Mouse (Mus musculus): Measurements from ENCODE around the gene Gm2431. TPM values are rescaled to one million over a fixed set of nuclear protein-coding genes. Genes with fewer than 3 reads are reported as not detected.
"Not testable (repeated sequence)": the region's sequence is repeated elsewhere in the genome, so short reads cannot be mapped to it uniquely, and the experiment has no call there.

Gene Gm2431
- polyA plus RNA-seq (2015; fragmentation: Nextera tagmentation; extraction: Ambion mirVana), result not detected in 2 replicates

DNA sequence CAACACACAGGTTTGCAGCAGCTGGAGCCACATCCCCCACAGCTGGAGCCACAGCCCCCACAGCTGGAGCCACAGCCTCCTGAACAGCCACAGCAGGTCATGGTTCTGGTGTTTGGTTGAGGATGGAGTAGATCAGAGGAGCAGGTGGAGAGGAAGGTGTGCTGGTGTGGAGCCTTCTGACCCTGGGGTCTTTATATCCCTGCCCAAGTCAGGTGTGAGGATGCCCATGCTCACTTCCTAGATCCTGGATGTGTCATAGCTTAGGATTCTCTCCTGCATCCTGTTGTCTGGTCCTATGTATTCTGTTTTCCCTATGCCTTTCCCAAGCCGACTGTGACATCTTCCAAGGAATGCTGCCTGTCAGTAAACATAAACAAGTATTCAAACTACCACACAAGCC is at the start of gene Gm2431:
TSS of gene Gm2431 (minus strand) at position 101 of the 400 bp plus-strand sequence.
- not testable (repeated sequence) for H3K27ac ChIP-seq (ENCODE audit: low read length); H3K4me2 ChIP-seq (ENCODE audit: low read depth, low read length); H3K27me3 ChIP-seq (replicated peaks; ENCODE audit: control insufficient read depth, insufficient read depth, low read length); ATAC-seq; H3K9me3 ChIP-seq (ENCODE audit: control insufficient read depth, low read length); H3K36me3 ChIP-seq (ENCODE audit: control insufficient read depth, insufficient read depth, low read length); H3K4me3 ChIP-seq (ENCODE audit: low read length); H3K4me1 ChIP-seq (ENCODE audit: control insufficient read depth, insufficient read depth, low read length); H3K9ac ChIP-seq (ENCODE audit: low read depth, low read length)
- WGBS, result 21% methylated on average over 1 of the region's 1 CpGs

DNA sequence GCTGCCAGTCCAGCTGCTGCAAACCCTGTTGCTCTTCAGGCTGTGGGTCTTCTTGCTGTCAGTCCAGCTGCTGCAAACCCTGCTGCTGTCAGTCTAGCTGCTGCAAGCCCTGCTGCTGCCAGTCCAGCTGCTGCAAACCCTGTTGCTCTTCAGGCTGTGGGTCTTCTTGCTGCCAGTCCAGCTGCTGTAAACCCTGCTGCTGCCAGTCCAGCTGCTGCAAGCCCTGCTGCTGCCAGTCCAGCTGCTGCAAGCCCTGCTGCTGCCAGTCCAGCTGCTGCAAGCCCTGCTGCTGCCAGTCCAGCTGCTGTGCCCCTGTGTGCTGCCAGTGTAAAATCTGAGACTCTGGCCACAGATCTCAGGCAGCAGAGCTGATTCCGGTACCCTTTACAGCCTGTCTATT is 45.8 kb upstream of the Gm2431 start:
- 74% methylated on average over 1 of the region's 1 CpGs for WGBS

DNA sequence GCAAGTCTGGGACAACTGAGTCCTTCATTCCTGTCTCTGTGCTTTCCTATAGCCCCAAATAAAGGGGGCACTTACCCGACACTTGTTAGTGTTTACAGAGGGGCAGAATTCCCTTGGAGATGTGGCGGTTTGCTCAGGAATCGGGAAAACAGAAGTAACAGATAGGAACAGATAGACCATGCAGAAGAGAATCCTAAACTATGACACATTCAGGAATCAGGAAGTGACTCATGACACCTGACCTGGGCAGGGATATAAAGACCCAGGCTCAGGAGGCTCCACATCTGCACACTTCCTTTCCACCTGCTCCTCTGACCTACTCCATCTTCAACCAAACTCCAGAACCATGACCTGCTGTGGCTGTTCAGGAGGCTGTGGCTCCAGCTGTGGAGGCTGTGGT is 45.1 kb upstream of the Gm2431 start, which contains the start of gene Krtap5-4:
TSS of gene Krtap5-4 (plus strand) at position 301 of the 400 bp plus-strand sequence.
- Histone ChIP-seq H3K36me3 (ENCODE audit: control insufficient read depth, insufficient read depth, low read length) (no peaks in the 10 kb centered on the region), H3K27ac (ENCODE audit: low read length) (no peak within 1 kb of the TSS), H3K4me3 (ENCODE audit: low read length) (no peak within 1 kb of the TSS), H3K9me3 (ENCODE audit: control insufficient read depth, low read length) (no peaks in the 10 kb centered on the region), H3K4me1 (ENCODE audit: control insufficient read depth, insufficient read depth, low read length) (no peaks in the 10 kb centered on the region), H3K9ac (ENCODE audit: low read depth, low read length) (no peak within 1 kb of the TSS), H3K27me3 (replicated peaks; ENCODE audit: control insufficient read depth, insufficient read depth, low read length) (no peaks in the 10 kb centered on the region), H3K4me2 (ENCODE audit: low read depth, low read length) (no peak within 1 kb of the TSS)
- WGBS, result 49% methylated on average over 3 of the region's 3 CpGs
- ATAC-seq, result no peak

More for the DNA sequence above, 45.8 kb upstream of the Gm2431 start:
- H3K27ac ChIP-seq (ENCODE audit: low read length); H3K36me3 ChIP-seq (ENCODE audit: control insufficient read depth, insufficient read depth, low read length); H3K9me3 ChIP-seq (ENCODE audit: control insufficient read depth, low read length); H3K9ac ChIP-seq (ENCODE audit: low read depth, low read length); H3K27me3 ChIP-seq (replicated peaks; ENCODE audit: control insufficient read depth, insufficient read depth, low read length); H3K4me3 ChIP-seq (ENCODE audit: low read length); ATAC-seq; H3K4me2 ChIP-seq (ENCODE audit: low read depth, low read length); H3K4me1 ChIP-seq (ENCODE audit: control insufficient read depth, insufficient read depth, low read length): not testable (repeated sequence)

DNA sequence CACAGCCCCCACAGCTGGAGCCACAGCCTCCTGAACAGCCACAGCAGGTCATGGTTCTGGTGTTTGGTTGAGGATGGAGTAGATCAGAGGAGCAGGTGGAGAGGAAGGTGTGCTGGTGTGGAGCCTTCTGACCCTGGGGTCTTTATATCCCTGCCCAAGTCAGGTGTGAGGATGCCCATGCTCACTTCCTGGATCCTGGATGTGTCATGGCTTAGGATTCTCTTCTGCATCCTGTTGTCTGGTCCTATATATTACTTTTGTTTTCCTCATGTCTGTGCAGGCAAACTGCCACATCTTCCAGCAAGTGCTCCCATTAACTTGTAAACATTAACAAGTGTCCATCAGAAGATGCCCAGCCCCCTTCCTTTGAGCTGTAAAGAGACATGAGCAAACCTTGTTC is 38.9 kb upstream of the Gm2431 start, which contains the start of gene Krtap5-1:
TSS of gene Krtap5-1 (minus strand) at position 101 of the 400 bp plus-strand sequence.
- H3K27me3 ChIP-seq (replicated peaks; ENCODE audit: control insufficient read depth, insufficient read depth, low read length); H3K4me3 ChIP-seq (ENCODE audit: low read length); H3K27ac ChIP-seq (ENCODE audit: low read length); H3K9ac ChIP-seq (ENCODE audit: low read depth, low read length); H3K9me3 ChIP-seq (ENCODE audit: control insufficient read depth, low read length); H3K36me3 ChIP-seq (ENCODE audit: control insufficient read depth, insufficient read depth, low read length); H3K4me1 ChIP-seq (ENCODE audit: control insufficient read depth, insufficient read depth, low read length); ATAC-seq; H3K4me2 ChIP-seq (ENCODE audit: low read depth, low read length): not testable (repeated sequence)

DNA sequence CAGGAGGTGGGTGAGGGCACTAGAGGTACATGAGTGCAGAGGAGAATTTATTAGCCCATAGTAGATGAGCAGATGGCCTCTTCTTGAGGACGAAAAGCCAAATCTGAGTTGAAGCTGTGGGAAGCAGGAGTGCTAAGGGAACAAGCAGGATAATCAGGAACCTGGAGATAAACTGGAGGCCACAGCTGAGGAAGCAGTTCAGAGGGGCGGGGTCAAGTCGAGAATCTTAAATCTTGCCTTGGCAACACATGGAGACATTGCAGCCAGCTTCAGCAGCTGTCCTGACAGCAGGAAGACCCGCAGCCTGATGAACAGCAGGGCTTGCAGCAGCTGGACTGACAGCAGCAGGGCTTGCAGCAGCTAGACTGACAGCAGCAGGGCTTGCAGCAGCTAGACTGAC is 38.0 kb upstream of the Gm2431 start:
- H3K27me3 ChIP-seq (replicated peaks; ENCODE audit: control insufficient read depth, insufficient read depth, low read length); ATAC-seq; H3K36me3 ChIP-seq (ENCODE audit: control insufficient read depth, insufficient read depth, low read length); H3K9ac ChIP-seq (ENCODE audit: low read depth, low read length); H3K4me2 ChIP-seq (ENCODE audit: low read depth, low read length); H3K4me1 ChIP-seq (ENCODE audit: control insufficient read depth, insufficient read depth, low read length); H3K27ac ChIP-seq (ENCODE audit: low read length); H3K9me3 ChIP-seq (ENCODE audit: control insufficient read depth, low read length); H3K4me3 ChIP-seq (ENCODE audit: low read length): not testable (repeated sequence)
- 19% methylated on average over 4 of the region's 4 CpGs for WGBS

DNA sequence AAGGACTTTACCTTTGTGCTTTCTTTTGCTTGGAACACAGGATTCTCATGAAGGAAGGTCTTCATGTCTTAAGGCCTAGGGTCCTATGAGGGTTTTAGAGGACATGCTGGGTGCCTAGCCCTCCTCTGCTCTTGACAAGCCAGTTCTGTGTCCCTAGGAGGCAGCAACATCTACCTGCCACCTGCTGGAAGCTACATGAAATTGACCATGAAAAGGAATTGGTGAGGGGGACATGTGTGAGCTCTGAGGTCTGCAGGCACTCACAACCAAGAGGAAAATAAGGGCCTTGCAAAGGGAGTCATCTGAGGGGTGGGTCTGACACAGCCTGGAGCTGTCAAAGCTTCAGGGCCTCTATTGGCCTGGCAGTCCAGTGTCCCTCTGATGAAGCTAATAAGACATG is 37.3 kb upstream of the Gm2431 start:
- Histone ChIP-seq H3K4me2 (ENCODE audit: low read depth, low read length) (no peak overlapping the region), H3K4me3 (ENCODE audit: low read length) (no peak overlapping the region), H3K27me3 (replicated peaks; ENCODE audit: control insufficient read depth, insufficient read depth, low read length) (no peaks in the 10 kb centered on the region), H3K36me3 (ENCODE audit: control insufficient read depth, insufficient read depth, low read length) (no peaks in the 10 kb centered on the region), H3K4me1 (ENCODE audit: control insufficient read depth, insufficient read depth, low read length) (no peaks in the 10 kb centered on the region), H3K9ac (ENCODE audit: low read depth, low read length) (no peak overlapping the region), H3K27ac (ENCODE audit: low read length) (no peak overlapping the region), H3K9me3 (ENCODE audit: control insufficient read depth, low read length) (no peaks in the 10 kb centered on the region)
- no peak for ATAC-seq

DNA sequence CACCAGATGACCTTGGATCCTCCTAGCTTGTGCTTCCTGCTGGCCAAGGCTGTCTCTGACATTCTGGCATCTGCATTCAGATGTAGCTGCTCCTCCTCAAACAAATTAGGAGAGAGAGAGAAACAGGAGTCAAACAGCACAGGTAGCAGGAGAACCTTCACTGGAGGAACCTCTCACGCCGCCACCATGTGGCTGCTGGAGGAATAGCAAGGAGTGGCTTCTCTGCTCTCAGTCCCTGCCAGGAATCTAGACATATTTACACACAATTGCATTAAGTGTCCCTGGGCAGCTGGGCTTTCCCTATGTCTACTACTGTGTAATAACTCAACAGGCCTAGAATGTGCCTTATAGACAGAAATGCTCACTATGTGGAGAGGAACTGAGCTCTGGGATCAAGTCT is 35.7 kb upstream of the Gm2431 start:
- H3K4me3 ChIP-seq (ENCODE audit: low read length); H3K4me2 ChIP-seq (ENCODE audit: low read depth, low read length); H3K36me3 ChIP-seq (ENCODE audit: control insufficient read depth, insufficient read depth, low read length); ATAC-seq; H3K27ac ChIP-seq (ENCODE audit: low read length); H3K9me3 ChIP-seq (ENCODE audit: control insufficient read depth, low read length); H3K4me1 ChIP-seq (ENCODE audit: control insufficient read depth, insufficient read depth, low read length); H3K9ac ChIP-seq (ENCODE audit: low read depth, low read length); H3K27me3 ChIP-seq (replicated peaks; ENCODE audit: control insufficient read depth, insufficient read depth, low read length): not testable (repeated sequence)
- WGBS, result 3% methylated on average over 2 of the region's 2 CpGs

DNA sequence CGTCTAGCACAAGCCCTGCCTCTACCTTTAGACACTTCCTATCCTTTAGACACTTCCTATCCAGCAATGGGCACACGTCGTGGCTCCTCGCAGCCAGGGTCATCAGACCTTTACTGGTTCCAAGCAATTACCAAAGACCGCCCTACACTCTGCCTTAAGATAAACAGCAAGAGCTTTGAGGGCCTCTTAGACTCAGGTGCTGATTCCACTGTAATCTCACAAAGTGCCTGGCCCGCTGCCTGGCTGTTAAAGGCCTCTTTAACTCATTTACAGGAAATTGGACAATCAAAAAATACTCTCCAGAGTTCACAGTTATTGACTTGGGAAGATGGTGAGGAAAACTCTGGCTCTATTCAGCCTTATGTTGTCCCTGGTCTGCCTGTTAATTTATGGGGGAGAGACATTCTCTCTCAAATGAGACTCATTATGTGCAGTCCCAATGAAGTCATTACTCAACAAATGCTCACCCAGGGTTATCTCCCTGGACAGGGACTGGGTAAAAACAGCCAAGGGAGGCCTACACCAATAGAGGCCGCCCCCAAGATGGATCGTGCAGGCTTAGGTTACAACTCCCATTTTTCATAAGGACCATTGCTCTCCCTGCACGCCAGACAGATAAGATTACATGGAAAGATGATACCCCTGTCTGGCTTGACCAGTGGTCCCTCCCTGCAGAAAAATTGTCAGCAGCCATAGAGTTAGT is 27.9 kb upstream of the Gm2431 start:
- not testable (repeated sequence) for H3K27ac ChIP-seq (ENCODE audit: low read length); H3K9me3 ChIP-seq (ENCODE audit: control insufficient read depth, low read length); H3K4me3 ChIP-seq (ENCODE audit: low read length); H3K27me3 ChIP-seq (replicated peaks; ENCODE audit: control insufficient read depth, insufficient read depth, low read length); H3K4me2 ChIP-seq (ENCODE audit: low read depth, low read length); H3K36me3 ChIP-seq (ENCODE audit: control insufficient read depth, insufficient read depth, low read length); H3K9ac ChIP-seq (ENCODE audit: low read depth, low read length); ATAC-seq
- H3K4me1 ChIP-seq (ENCODE audit: control insufficient read depth, insufficient read depth, low read length), result peaks cover 14% of the 10 kb centered on the region; the same call in 1 of the 2 replicates
- WGBS, result 41% methylated on average over 9 of the region's 9 CpGs

DNA sequence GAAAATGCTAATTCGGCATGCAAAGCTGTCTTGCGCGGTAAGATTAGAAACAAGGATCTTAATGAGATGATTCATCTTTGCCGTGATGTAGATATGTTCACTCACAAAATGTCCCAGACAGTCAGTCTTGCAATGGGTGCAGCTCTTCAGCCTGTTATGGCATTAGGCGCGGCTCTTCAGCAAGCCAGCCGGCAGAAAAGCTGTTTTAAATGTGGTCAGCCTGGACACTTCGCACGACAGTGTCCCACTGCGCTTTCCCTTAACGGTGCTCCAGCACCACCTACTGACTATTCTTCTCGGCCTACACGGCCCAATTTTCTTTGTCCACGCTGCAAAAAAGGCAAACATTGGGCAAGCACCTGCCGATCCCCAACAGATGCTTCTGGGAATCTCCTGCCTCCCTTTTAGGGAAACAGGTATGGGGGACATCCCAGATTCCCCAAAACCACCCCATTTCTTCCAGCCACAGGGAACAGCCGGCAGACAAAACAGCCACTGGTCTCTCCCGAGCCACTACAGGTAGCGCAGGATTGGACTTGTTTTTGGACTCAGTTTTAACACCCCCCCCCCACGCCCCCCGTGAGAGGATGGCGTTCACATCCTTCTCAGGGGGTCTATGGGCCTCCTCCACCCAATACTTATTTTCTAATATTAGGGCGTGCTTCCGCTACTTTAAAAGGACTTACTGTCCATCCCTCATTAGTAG is 27.1 kb upstream of the Gm2431 start:
- peak; percentile 54 for ATAC-seq
- WGBS, result 18% methylated on average over 23 of the region's 23 CpGs
- H3K9me3 ChIP-seq (ENCODE audit: control insufficient read depth, low read length), result no peaks in the 10 kb centered on the region
- H3K4me3 ChIP-seq (ENCODE audit: low read length), result peak overlapping the region; percentile 62
- no peak overlapping the region for H3K27ac ChIP-seq (ENCODE audit: low read length)
- peaks cover 14% of the 10 kb centered on the region; the same call in 1 of the 2 replicates for H3K4me1 ChIP-seq (ENCODE audit: control insufficient read depth, insufficient read depth, low read length)
- peak overlapping the region; percentile 37; the same call in 1 of the 2 replicates for H3K9ac ChIP-seq (ENCODE audit: low read depth, low read length)
- no peaks in the 10 kb centered on the region for H3K27me3 ChIP-seq (replicated peaks; ENCODE audit: control insufficient read depth, insufficient read depth, low read length)
- H3K4me2 ChIP-seq (ENCODE audit: low read depth, low read length), result peak overlapping the region; percentile 85
- H3K36me3 ChIP-seq (ENCODE audit: control insufficient read depth, insufficient read depth, low read length), result no peaks in the 10 kb centered on the region

Measured in intestine, embryonic 16.5 days (tissue).